Mouse (Mus musculus) lung, postnatal 14 days (tissue): ENCODE measurements around the gene Tmem72.

Experiments used
- DNase-seq: peaks from one replicate; pipeline ENCODE4 v3.0.0; 2021

Gene Tmem72

GRCm38 (mm10) chr6:116649811-116650210, 66.9 kb downstream of the Tmem72 start:
- peak; percentile 22 for DNase-seq

GRCm38 (mm10) chr6:116647763-116648162, 69.0 kb downstream of the Tmem72 start:
- no peak for DNase-seq

DNA sequence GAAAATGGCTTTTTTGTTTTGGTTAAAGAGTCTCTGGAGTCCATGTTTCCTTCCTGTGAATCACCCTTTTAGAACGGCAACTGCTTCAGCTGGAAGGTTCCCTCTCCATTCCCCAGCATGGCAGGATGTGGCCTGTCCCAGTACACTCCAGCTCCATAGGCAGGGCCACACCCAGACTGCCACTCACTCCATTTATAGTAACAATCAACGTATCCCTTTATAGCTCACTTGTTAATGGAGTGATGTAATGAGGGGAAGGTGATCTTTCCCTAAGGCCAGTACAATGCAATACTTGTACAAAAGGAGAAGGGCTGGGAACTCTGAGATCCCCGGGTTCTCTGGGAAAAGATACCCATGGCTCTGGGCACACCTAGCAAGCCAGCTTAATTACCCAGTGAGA, 72.4 kb downstream of the Tmem72 start:
- peak; percentile 29 for DNase-seq

- no peak for DNase-seq
Observed at GRCm38 (mm10) chr6:116643881-116644280, 72.8 kb downstream of the Tmem72 start.

- DNase-seq: no peak
Observed at GRCm38 (mm10) chr6:116642942-116643341, 73.8 kb downstream of the Tmem72 start.

- DNase-seq: peak; percentile 32
Observed at GRCm38 (mm10) chr6:116639663-116640062, 77.0 kb downstream of the Tmem72 start.

- DNase-seq: no peak
Observed at GRCm38 (mm10) chr6:116638871-116639270, 77.8 kb downstream of the Tmem72 start.

DNA sequence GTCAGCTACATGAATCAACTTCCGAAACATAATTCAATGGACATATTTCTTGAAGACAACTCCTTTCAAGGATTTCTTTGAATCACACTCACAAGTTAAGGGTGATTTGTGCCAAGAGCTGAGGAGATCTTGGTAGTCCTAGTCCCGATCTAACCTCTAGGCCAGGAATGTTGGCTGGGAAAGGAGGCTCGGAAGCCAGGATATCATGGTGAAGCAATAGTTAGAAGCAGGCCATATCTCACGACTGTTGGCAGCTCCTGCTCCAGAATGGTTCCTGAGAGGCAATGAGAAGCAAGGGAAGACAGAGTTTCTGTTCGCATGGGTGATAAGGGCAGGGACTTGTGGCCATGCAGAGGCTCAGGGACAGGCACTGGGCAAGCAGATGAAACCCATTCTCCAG, 79.2 kb downstream of the Tmem72 start:
- DNase-seq: no peak

- no peak for DNase-seq
Observed at GRCm38 (mm10) chr6:116636581-116637235, 80.0 kb downstream of the Tmem72 start.

DNA sequence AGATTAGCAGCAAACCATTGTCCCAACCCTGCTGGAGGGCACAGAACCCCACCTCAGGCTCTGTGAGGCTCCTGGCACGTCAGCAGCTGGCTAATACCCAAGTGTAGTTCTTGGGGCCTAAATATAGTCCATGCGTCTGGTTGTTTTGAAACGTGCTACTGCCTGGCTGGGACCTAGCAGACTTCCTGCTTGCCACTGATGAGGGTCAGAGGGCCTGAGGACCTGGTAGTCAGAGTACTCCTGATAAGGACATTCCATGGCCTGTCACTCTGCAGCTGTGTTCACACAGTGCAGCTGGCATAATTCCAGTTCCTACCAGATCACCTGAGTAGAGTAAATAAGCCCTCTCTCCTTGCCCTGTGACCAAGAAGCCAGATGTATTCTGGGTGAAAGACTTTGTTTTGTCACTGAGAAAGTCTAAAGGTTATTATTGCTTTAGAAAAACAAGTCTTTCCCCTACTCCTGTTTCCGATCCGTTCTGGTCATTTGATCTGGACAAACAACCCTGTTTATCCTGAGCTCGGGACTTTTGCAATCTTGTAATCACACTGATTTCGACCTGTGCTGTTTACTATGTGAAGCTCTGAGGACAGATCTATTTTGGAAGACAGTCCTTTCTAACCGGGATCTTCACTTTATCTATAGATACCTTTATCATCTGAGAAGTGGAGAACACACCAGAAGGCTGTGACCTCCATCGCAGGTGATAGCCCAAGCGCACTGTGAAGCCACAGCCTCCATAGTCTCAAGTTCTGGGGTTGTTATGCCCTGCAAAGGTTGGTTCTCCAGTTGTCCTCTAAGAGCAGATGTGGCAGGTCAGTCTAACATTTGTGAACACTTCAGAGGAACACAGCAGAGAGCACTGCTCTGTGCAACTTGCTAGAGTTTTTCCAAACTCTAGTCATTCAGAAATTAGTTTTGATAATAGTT, 81.2 kb downstream of the Tmem72 start:
- peak; percentile 89 for DNase-seq

- no peak for DNase-seq
Observed at GRCm38 (mm10) chr6:116633741-116634695, 82.7 kb downstream of the Tmem72 start.

DNA sequence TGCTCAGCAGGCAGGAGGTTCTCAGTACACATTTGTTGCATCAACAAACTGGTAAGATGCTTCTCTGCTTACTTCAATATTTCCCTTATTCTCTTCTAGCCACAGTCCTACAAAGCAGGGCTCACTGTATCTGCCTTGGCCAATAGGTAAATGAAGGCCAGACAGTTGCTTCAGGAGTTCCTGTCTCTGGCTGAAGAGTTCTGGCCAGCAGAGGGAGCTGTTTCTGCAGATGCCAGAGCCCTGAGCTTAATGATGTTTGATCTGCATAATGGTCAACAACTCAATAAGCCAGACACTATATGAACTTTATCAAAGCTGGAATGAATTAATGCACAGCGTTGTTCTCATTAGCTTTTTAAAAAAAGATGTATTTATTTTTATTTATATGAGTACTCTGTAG, 84.6 kb downstream of the Tmem72 start:
- peak; percentile 94 for DNase-seq

- no peak for DNase-seq
Observed at GRCm38 (mm10) chr6:116629766-116630165, 86.9 kb downstream of the Tmem72 start.
